Mouse (Mus musculus) forebrain, embryonic 15.5 days (tissue): ENCODE measurements at regions not wholly inside any gene's neighbourhood (a gene's known extent, or its start where the extent isn't known, plus 50 kb on each side); places are given as distances from the start of the nearest gene placed in this dataset.
"Not testable (repeated sequence)": the region's sequence is repeated elsewhere in the genome, so short reads cannot be mapped to it uniquely, and the experiment has no call there.

Experiments
- ATAC-seq: fragments of 200-750 bp; cut with Nextera tagmentation; replicated peaks from 2 replicates; pipeline ENCODE4 v1.8.0; 2017; ENCODE audit warnings: mild to moderate bottlenecking, moderate TSS enrichment, moderate library complexity
- H3K27ac ChIP-seq: fragments of 300-500 bp; sonication (generic); replicated peaks from 2 replicates; pipeline ENCODE4 v1.5.1; 2015; ENCODE audit warnings: mild to moderate bottlenecking, inconsistent platforms
- H3K27me3 ChIP-seq: fragments of 300-500 bp; sonication (generic); 2 replicates; pipeline ENCODE4 v1.6.1; 2015; ENCODE audit warnings: inconsistent platforms
- H3K36me3 ChIP-seq: fragments of 300-500 bp; sonication (generic); 2 replicates; pipeline ENCODE4 v1.6.1; 2015; ENCODE audit warnings: mild to moderate bottlenecking, inconsistent platforms
- H3K4me1 ChIP-seq: fragments of 300-500 bp; sonication (generic); 2 replicates; pipeline ENCODE4 v1.6.1; 2015; ENCODE audit warnings: inconsistent platforms
- H3K4me2 ChIP-seq: fragments of 300-500 bp; sonication (generic); replicated peaks from 2 replicates; pipeline ENCODE4 v1.6.1; 2015; ENCODE audit warnings: mild to moderate bottlenecking, inconsistent platforms
- H3K4me3 ChIP-seq: fragments of 300-500 bp; sonication (generic); 2 replicates; pipeline ENCODE4 v1.5.1; 2015; ENCODE audit warnings: mild to moderate bottlenecking, inconsistent platforms
- H3K9ac ChIP-seq: fragments of 300-500 bp; sonication (generic); replicated peaks from 2 replicates; pipeline ENCODE4 v1.6.1; 2015; ENCODE audit warnings: mild to moderate bottlenecking, inconsistent platforms
- H3K9me3 ChIP-seq: fragments of 300-500 bp; sonication (generic); 2 replicates; pipeline ENCODE4 v1.6.1; 2016; ENCODE audit warnings: inconsistent platforms
- WGBS: fragments of 180-500 bp; shearing (Covaris S2); methylation state at CpG from one replicate; pipeline ENCODE4 v1.1.7; 2015; ENCODE audit warnings: mixed read lengths; 5-methylcytosine and 5-hydroxymethylcytosine counted together

DNA sequence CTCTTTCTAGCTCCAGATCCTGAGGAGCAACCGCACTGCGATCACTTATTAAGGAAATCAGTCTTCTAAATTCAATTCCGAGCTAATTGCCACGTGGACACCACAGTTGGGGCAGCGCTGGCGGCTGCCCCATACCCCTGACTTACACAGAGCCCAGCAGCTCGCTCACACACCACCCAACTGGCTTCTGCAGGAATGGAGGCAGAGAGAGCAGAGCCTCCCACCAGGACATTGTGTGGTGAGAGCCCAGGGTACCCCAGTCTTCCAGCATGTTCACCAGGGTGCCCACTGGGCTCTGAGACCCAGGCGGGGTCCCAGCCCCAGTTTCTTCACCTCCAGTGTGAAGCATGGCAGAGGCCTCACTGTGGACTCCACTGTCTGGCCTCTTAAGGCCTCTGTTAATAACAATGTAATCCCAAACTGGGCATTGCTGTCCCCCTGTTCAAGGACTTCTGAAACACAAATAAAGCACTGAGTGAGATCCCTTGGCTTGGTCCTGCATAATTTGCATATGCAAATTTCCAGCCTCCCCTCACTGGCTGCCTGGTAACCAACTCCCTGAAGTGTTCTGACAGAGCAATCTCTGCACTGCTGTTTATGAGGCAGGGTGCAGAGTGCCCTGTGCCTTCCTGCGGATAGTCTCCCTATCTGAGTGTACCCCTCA lies 102.8 kb upstream of the A430005L14Rik start:
- Histone ChIP-seq H3K27me3 (no peaks in the 10 kb centered on the region), H3K27ac (no peak overlapping the region), H3K36me3 (no peaks in the 10 kb centered on the region), H3K4me3 (no peak overlapping the region), H3K9ac (no peak overlapping the region), H3K9me3 (no peaks in the 10 kb centered on the region), H3K4me2 (no peak overlapping the region), H3K4me1 (peaks cover 23% of the 10 kb centered on the region)
- ATAC-seq = peak; percentile 87
- WGBS = 47% methylated on average over 9 of the region's 9 CpGs

DNA sequence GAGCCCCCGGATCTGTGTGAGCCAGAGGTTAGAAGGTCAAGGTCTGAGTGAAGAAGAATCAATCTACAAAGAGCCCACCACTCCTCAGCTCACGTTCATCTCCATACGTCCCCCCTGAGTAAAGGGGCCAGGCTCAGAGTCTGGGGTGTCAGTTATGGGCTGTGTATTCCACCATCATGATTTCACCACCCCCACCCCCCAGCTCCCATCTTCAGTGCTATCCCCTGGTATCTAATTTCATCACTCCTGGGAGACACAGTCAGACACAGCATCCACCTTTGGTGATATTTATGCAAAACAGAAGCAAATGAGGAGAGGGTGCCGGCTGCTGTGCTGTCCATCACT lies 102.3 kb upstream of the A430005L14Rik start:
- peaks cover 18% of the 10 kb centered on the region for H3K4me1 ChIP-seq
- H3K4me3 ChIP-seq = no peak overlapping the region
- H3K27me3 ChIP-seq = no peaks in the 10 kb centered on the region
- no peaks in the 10 kb centered on the region for H3K9me3 ChIP-seq
- no peaks in the 10 kb centered on the region for H3K36me3 ChIP-seq
- H3K27ac ChIP-seq = no peak overlapping the region
- WGBS = 48% methylated on average over 4 of the region's 4 CpGs
- ATAC-seq = peak; percentile 51
- H3K9ac ChIP-seq = no peak overlapping the region
- H3K4me2 ChIP-seq = no peak overlapping the region

DNA sequence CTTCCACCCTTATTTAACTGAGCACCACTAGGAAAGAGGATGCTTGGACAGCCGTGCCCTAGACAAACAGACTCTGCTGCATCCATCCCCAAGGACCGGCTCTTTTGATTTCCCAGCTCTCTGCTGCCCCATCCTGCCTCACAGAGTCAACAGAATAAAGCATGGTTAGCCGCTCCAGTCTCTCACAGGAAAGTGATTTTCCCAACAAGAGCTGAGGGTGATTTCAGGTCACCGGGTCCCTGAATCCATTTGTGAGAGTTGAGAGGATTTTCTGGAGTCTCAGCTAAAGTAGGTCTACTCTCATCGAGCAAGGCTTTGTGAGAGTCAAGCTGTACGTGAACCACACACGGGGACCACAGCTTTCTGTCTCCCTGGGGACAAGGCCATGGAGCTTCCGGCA lies 95.6 kb upstream of the A430005L14Rik start:
- Histone ChIP-seq H3K9me3 (no peaks in the 10 kb centered on the region), H3K36me3 (no peaks in the 10 kb centered on the region), H3K4me2 (no peak overlapping the region), H3K4me3 (no peak overlapping the region), H3K9ac (no peak overlapping the region), H3K27me3 (0 out of 2 replicates have a peak, but pooled peaks cover 4% of the 10 kb centered on the region), H3K27ac (no peak overlapping the region), H3K4me1 (no peaks in the 10 kb centered on the region)
- 68% methylated on average over 8 of the region's 8 CpGs for WGBS
- ATAC-seq = no peak

DNA sequence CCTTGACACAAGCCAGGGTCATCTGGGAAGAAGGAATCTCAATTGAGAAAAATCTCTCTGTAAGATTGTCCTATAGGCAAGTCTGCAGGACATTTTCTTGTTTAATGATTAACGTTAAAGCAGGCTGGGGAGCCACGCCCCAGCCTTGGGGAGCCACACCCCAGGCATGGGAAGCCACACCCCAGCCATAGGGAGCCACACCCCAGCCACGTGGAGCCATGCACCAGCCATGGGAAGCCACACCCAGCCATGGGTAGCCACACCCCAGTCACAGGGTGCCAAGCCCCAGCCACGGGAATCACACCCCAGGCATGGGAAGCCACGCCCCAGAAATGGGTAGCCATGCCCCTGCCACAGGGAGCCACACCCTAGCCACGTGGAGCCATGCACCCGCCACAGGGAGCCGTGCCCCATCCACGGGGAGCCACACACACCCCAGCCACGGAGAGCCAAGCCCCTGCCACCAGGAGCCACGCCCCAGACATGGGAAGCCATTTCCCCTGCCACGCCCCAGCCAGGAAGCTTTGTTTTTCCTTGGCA lies 94.8 kb upstream of the A430005L14Rik start:
- H3K4me1 ChIP-seq = no peaks in the 10 kb centered on the region
- no peak overlapping the region for H3K27ac ChIP-seq
- H3K27me3 ChIP-seq = 0 out of 2 replicates have a peak, but pooled peaks cover 4% of the 10 kb centered on the region
- H3K4me3 ChIP-seq = no peak overlapping the region
- H3K9ac ChIP-seq = no peak overlapping the region
- no peak overlapping the region for H3K4me2 ChIP-seq
- WGBS = 82% methylated on average over 12 of the region's 12 CpGs
- no peak for ATAC-seq
- H3K36me3 ChIP-seq = no peaks in the 10 kb centered on the region
- no peaks in the 10 kb centered on the region for H3K9me3 ChIP-seq

DNA sequence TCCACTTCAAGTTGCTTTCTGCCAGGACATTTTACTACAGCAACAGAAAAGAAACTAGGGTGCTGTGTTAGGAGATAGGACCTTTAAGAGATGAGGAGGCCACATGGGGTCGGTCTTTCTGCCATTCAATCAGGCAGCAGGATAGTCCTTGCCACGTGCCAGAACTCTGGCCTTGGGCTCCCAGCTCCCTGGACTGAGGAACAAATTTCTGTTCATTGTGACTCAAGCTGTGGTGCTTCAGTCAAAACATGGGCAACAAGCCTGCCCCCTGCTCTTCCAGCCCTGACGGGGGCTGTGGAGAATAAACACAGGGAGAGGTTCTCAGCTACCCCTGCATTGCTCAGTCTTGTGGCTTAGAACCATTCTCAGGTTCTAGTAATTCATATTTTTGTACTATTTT lies 84.7 kb upstream of the A430005L14Rik start:
- WGBS = 75% methylated on average over 3 of the region's 3 CpGs
- no peak for ATAC-seq

DNA sequence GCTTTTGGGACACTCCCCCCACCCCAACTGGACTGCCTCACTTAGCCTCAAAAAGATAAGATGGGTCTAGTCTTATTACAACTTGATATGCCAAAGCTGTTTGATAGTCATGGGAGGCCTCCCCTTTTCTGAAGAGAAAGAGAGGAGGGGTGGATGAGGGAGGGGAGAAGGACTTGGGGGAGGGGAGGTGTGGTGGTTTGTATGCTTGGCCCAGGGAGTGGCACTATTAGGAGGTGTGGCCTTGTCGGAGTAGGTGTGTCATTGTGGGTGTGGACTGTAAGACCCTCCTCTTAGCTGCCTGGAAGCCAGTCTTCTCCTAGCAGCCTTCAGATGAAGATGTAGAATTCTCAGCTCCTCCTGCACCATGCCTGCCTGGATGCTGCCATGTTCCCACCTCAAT lies 82.0 kb upstream of the A430005L14Rik start:
- not testable (repeated sequence) for H3K4me3 ChIP-seq, ATAC-seq, H3K4me1 ChIP-seq, H3K36me3 ChIP-seq, H3K9ac ChIP-seq, H3K4me2 ChIP-seq, H3K27me3 ChIP-seq, H3K27ac ChIP-seq, H3K9me3 ChIP-seq
- WGBS = 84% methylated on average over 1 of the region's 1 CpGs

More for the DNA sequence above, 84.7 kb upstream of the A430005L14Rik start:
- Histone ChIP-seq H3K4me2 (no peak overlapping the region), H3K9me3 (no peaks in the 10 kb centered on the region), H3K36me3 (no peaks in the 10 kb centered on the region), H3K27ac (no peak overlapping the region), H3K4me3 (no peak overlapping the region), H3K9ac (no peak overlapping the region), H3K4me1 (no peaks in the 10 kb centered on the region), H3K27me3 (no peaks in the 10 kb centered on the region)

DNA sequence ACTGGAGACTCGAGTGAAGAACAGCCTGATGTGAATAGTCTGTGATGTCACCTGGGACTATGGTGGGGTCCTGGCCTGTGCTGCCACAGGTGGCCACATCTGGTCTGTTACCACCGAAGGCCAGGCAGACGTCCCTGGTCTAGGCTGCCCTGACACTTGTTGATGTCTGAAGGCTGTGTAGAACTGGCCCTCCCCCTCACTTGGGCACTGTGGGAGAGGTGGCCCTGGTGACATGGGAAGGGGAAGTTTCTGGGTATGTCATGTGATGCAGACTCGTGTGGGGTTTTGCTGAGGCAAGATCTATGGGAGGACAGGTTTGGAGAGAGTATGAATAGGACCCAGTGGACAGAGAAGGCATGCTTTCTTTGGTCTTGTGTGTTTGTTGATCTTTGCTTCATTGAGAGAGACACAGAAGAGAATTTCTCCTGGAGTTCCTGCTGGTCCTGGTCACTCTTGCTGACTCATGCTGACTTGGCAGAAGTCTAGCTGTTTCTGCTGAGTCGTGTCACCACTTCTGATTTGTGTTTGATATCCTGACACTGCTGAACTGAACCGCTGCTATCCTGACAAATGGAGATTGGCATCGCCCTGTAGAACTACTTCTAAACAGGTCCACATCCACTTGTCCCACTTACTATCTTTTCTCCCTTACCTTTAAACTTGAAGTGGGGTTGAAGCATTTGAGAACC lies 79.9 kb upstream of the A430005L14Rik start:
- H3K4me3 ChIP-seq = no peak overlapping the region
- WGBS = 83% methylated on average over 7 of the region's 7 CpGs
- no peaks in the 10 kb centered on the region for H3K4me1 ChIP-seq
- no peak for ATAC-seq
- H3K36me3 ChIP-seq = no peaks in the 10 kb centered on the region
- no peak overlapping the region for H3K4me2 ChIP-seq
- no peak overlapping the region for H3K9ac ChIP-seq
- H3K27ac ChIP-seq = no peak overlapping the region
- no peaks in the 10 kb centered on the region for H3K9me3 ChIP-seq
- H3K27me3 ChIP-seq = no peaks in the 10 kb centered on the region

DNA sequence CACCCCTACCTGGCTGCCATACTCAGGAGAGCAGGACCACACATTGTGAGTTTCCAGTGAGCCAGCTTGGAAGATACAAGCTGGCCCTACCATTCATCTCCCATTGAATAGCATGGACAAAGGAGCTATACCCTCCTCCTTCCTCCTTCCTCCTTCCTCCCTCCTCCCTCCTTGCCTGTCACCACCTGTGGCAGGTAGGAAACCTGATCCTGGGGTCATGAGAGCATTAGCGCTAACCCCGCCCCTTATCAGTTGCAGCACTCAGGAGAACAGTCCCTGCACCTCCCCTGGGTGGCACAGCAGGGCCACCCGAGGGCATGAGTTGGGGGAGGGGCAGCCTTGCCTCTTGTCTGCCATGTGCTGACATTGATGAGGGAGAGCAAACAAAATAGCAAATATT lies 74.0 kb upstream of the A430005L14Rik start:
- Histone ChIP-seq H3K9ac (no peak overlapping the region), H3K9me3 (no peaks in the 10 kb centered on the region), H3K4me2 (no peak overlapping the region), H3K4me3 (no peak overlapping the region), H3K4me1 (0 out of 2 replicates have a peak, but pooled peaks cover 5% of the 10 kb centered on the region), H3K27me3 (no peaks in the 10 kb centered on the region), H3K36me3 (no peaks in the 10 kb centered on the region), H3K27ac (no peak overlapping the region)
- 50% methylated on average over 3 of the region's 3 CpGs for WGBS
- ATAC-seq = no peak

DNA sequence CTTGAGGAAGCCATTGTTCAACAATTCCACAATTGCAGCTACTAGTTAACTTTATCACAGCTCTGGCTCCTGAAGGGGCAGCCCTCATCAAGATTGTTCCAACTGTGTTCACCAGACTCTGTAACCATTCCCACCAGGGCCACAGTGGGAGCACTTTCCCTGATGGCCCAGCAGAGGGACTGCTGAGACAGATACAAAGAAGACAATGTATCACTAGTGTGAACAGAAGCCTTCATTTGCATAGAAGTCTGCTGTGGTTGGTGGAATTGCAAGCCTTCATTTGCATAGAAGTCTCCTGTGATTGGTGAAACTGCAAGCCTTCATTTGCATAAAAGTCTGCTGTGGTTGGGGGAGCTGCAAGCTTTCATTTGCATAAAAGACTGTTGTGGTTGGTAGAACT lies 73.0 kb upstream of the A430005L14Rik start:
- H3K4me3 ChIP-seq = no peak overlapping the region
- no peaks in the 10 kb centered on the region for H3K9me3 ChIP-seq
- ATAC-seq = no peak
- H3K27me3 ChIP-seq = no peaks in the 10 kb centered on the region
- H3K36me3 ChIP-seq = no peaks in the 10 kb centered on the region
- H3K4me2 ChIP-seq = no peak overlapping the region
- no peak overlapping the region for H3K9ac ChIP-seq
- no peak overlapping the region for H3K27ac ChIP-seq
- H3K4me1 ChIP-seq = 0 out of 2 replicates have a peak, but pooled peaks cover 5% of the 10 kb centered on the region

DNA sequence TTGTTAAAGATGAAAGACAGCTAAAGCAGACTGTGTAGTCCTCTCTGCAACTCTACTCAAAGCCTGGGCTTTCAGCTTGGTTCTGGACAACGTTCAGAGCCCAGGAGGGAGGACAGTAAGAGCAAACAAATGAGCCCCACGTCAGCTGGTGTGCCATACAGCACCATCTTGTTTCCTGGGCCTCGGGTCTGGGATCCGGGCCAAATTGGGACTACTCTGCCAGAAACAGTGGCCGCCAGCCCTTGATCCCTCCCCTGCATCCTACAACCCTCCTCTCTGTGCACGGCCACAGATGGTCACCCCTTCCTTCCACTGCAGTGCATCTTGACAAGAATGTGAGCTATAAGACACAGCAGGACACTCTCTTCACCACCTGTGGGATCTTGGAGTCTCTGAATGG lies 71.2 kb upstream of the A430005L14Rik start:
- Histone ChIP-seq H3K36me3 (no peaks in the 10 kb centered on the region), H3K4me3 (no peak overlapping the region), H3K4me2 (no peak overlapping the region), H3K9me3 (no peaks in the 10 kb centered on the region), H3K4me1 (peaks cover 9% of the 10 kb centered on the region; the same call in 1 of the 2 replicates), H3K27ac (no peak overlapping the region), H3K9ac (no peak overlapping the region), H3K27me3 (no peaks in the 10 kb centered on the region)
- WGBS = 47% methylated on average over 6 of the region's 6 CpGs
- no peak for ATAC-seq

DNA sequence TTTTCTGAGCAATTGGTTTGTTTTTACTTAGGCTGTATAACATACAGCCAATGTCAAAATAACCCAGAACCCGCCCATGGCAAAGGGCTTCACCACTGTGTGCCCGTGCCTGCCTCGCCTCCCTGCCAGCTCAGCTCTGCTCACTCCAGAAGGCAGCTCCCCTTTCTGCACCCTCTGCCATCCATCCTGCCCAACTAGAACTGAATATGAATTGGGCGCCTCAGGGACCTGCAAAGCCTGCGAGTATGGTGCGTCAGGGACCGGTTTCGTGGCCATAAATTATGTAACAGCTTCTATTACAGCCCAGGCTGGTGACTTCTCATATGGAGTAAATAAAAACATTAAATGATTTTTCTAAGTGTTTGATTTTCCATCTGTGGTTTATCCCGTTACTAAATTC lies 66.9 kb upstream of the A430005L14Rik start:
- no peak overlapping the region for H3K4me2 ChIP-seq
- no peak for ATAC-seq
- no peaks in the 10 kb centered on the region for H3K9me3 ChIP-seq
- H3K4me3 ChIP-seq = no peak overlapping the region
- no peak overlapping the region for H3K9ac ChIP-seq
- no peaks in the 10 kb centered on the region for H3K36me3 ChIP-seq
- 88% methylated on average over 9 of the region's 9 CpGs for WGBS
- peaks cover 11% of the 10 kb centered on the region; the same call in 1 of the 2 replicates for H3K4me1 ChIP-seq
- no peaks in the 10 kb centered on the region for H3K27me3 ChIP-seq
- H3K27ac ChIP-seq = no peak overlapping the region

DNA sequence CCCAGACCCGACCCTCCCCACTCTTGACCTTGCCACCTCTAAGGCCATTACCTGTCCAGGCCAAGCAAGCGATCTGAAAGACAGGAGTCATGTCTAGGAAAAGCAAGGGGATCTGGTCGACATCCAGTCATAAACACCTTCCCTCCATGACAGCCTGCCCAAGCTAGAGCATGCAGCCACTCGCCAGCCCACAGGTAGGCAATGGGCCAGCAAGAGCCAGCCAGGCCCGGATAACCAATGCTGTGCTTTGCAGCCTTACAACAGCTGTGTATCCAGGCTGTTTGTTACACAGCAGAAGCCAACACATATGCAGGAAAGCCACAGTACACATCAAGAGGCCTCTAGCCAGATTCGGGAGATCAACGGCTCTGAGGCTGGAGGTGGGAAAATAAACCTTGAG lies 57.3 kb upstream of the A430005L14Rik start:
- Histone ChIP-seq H3K4me2 (no peak overlapping the region), H3K27ac (no peak overlapping the region), H3K36me3 (no peaks in the 10 kb centered on the region), H3K4me1 (no peaks in the 10 kb centered on the region), H3K4me3 (no peak overlapping the region), H3K9me3 (no peaks in the 10 kb centered on the region), H3K27me3 (no peaks in the 10 kb centered on the region), H3K9ac (no peak overlapping the region)
- no peak for ATAC-seq
- 75% methylated on average over 7 of the region's 7 CpGs for WGBS
